Mouse (Mus musculus) testis, adult 2 months (tissue): ENCODE results near the gene Ahcy. TPM values are rescaled to one million over a fixed set of nuclear protein-coding genes. Genes with fewer than 3 reads are reported as not detected.
"Not testable (repeated sequence)": the region's sequence is repeated elsewhere in the genome, so short reads cannot be mapped to it uniquely, and the experiment has no call there.

Experiments
- H3K27ac ChIP-seq: fragments of 200-500 bp; 2 replicates; pipeline ENCODE4 v1.5.1; 2012; ENCODE audit warnings: low read depth, low read length; ENCODE audit not compliant: control insufficient read depth, insufficient read depth
- H3K27me3 ChIP-seq: fragments of 200-500 bp; 2 replicates; pipeline ENCODE4 v1.6.1; 2012; ENCODE audit warnings: mild to moderate bottlenecking, low read length, moderate library complexity; ENCODE audit not compliant: control insufficient read depth, insufficient read depth
- H3K36me3 ChIP-seq: fragments of 200-500 bp; 2 replicates; pipeline ENCODE4 v1.6.1; 2012; ENCODE audit warnings: mild to moderate bottlenecking, low read length; ENCODE audit not compliant: control insufficient read depth, insufficient read depth
- H3K4me1 ChIP-seq: fragments of 200-500 bp; 2 replicates; pipeline ENCODE4 v1.6.1; 2012; ENCODE audit warnings: low read length; ENCODE audit not compliant: control insufficient read depth, insufficient read depth
- H3K4me3 ChIP-seq: fragments of 200-500 bp; 2 replicates; pipeline ENCODE4 v1.5.1; 2012; ENCODE audit warnings: low read depth, mild to moderate bottlenecking, low read length, moderate library complexity, mixed read lengths; ENCODE audit not compliant: control insufficient read depth
- CTCF ChIP-seq: fragments of 200-500 bp; IDR thresholded peaks from 2 replicates; pipeline ENCODE4 v1.5.1; 2012; ENCODE audit warnings: low read depth, mild to moderate bottlenecking, inconsistent platforms, low read length, moderate library complexity; ENCODE audit not compliant: control insufficient read depth, insufficient read depth, insufficient replicate concordance
- POLR2A ChIP-seq: fragments of 200-500 bp; IDR thresholded peaks from 2 replicates; pipeline ENCODE4 v1.6.1; 2012; ENCODE audit warnings: low read depth, mild to moderate bottlenecking, inconsistent platforms, low read length, moderate library complexity; ENCODE audit not compliant: control insufficient read depth
- polyA plus RNA-seq: library from polyadenylated mRNA; depleted of rRNA; stranded (reverse); fragments of >200 nt; gene quantifications from 2 replicates; pipeline ENCODE4 v1.2.3, GENCODE M21; 2012

Ahcy gene
- polyA plus RNA-seq, 1 experiment: 28.3 TPM

DNA sequence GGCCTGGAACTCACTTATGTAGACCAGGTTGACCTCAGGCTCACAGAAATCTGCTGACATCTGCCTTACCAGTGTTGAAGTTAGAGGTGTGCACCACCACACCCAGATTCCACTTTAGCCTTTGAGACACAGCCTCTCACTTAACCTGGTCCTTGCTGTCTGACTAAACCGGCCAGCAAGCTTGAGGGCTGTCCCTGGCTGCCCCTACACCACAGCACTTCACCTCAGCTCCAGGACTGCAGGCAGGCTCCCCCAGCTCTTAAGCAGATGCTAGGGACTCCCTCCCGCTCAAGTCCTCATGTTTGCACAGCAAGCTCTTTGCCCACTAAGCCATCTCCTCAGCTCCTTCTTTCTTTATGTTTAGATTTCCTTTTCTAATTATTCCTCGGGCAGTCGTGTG, 34.3 kb downstream of the Ahcy start:
- Histone ChIP-seq H3K27me3 (no peaks in the 10 kb centered on the region), H3K4me3 (no peak overlapping the region), H3K27ac (no peak overlapping the region), H3K4me1 (no peaks in the 10 kb centered on the region), H3K36me3 (no peaks in the 10 kb centered on the region)
- no peak for TF ChIP-seq POLR2A

DNA sequence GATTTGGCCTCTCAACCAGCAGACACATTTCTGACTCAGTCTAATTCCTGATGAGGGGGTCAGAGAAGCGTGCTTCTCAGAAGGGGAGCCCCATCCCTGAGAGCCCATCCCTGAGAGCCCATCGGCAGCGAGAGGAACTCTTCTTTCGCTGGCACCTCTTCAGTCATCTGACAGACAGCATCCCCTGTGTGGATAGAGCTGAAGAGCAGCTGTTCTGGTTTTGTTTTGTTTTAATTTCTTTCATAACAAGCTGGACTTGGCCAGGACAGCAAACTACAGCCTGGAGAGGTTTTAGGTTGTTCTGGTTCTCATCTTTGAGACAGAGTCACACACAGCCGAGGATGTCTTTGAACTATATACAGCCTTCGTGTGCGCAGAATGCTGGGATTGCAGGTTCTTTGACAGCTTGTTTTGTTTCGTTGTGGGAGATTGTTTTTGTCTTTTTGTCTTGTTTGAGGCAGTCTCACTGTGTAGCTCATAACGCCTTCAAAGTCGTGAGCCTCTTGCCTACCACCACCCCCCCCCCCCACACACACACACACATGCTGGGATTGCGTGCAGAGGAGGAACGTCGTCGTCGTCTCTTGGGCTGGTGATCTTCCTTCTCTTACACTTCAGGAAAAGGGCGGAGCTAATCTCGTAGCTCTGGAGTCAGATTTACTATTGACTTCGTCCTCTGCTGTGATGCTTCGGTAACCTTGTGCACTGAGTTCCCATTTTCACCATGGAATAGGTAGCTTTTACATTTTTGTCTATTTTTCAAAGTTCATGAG, 41.2 kb downstream of the Ahcy start:
- no peak overlapping the region for H3K4me3 ChIP-seq
- H3K4me1 ChIP-seq: peaks cover 2% of the 10 kb centered on the region; the same call in 1 of the 2 replicates
- H3K36me3 ChIP-seq: no peaks in the 10 kb centered on the region
- no peaks in the 10 kb centered on the region for H3K27me3 ChIP-seq
- TF ChIP-seq CTCF: no peak
- TF ChIP-seq POLR2A: no peak
- H3K27ac ChIP-seq: no peak overlapping the region

DNA sequence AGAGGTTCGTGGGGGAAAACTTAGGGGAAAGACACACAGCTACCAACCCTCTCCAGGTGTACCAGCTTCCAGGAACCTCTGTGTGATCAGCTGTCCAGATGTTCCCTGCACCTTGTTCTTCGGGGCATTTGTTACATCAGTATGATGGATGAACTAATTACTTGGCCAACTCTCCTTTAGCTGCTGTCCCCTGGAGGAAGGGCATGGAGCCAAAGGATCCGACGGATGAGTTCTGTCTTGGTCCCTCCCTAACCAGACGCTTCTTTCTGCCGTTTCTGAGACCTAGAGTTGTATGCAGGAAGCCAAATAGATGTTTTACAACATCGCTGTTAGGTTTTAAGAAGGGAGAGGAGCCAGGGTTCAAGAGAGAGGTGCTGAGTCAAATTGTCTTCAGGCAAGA, 43.5 kb downstream of the Ahcy start:
- Histone ChIP-seq H3K4me1 (peaks cover 2% of the 10 kb centered on the region; the same call in 1 of the 2 replicates), H3K27ac (no peak overlapping the region), H3K4me3 (peak overlapping the region; percentile 33), H3K36me3 (no peaks in the 10 kb centered on the region), H3K27me3 (no peaks in the 10 kb centered on the region)
- TF ChIP-seq CTCF: no peak

DNA sequence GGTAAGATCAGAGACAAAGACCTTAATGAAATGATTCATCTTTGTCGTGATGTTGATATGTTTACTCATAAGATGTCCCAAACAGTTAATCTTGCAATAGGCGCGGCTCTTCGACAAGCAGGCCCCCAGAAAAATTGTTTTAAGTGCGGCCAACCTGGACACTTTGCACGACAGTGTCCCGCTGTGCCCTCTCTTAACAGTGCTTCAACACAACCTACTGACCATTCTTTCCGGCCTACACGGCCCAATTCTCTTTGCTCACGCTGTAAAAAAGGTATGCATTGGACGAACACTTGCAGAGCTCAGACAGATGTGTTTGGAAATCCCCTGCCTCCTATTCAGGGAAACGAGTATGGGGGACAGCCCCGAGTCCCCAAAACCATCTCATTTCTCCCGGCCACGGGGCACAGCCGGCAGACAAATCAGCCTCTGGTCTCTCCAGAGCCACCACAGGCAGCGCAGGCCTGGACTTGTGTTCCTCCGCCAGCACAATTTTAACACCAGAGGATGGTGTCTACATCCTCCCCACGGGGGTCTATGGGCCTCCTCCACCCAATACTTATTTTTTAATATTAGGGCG, 54.0 kb downstream of the Ahcy start:
- H3K27ac ChIP-seq: peak overlapping the region; percentile 76

DNA sequence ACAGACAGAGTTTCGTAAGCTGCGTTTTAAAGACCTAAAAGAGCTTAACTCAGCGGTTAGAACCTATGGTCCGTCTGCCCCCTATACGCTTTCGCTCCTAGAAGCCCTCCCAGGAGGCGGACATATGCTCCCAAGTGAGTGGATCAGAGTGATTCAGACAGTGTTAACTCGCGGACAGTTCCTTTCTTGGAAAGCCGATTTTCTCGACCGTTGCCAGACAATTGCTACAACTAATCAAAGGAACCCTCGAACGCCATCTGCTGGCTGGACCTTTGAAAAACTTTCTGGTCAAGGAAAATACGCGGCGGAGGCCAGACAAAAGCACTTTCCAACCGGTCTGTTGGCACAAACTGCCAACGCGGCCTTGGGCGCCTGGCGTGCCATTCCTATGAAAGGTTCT, 54.6 kb downstream of the Ahcy start:
- Histone ChIP-seq H3K4me1 (peaks cover 4% of the 10 kb centered on the region), H3K27me3 (no peaks in the 10 kb centered on the region), H3K27ac (peak overlapping the region; percentile 76), H3K4me3 (peak overlapping the region; percentile 79), H3K36me3 (no peaks in the 10 kb centered on the region)
- TF ChIP-seq CTCF (peak; percentile 48; the same call in 1 of the 2 replicates), POLR2A (peak; percentile 44; the same call in 1 of the 2 replicates)

More for the DNA sequence above, 54.0 kb downstream of the Ahcy start:
- H3K27me3 ChIP-seq, H3K36me3 ChIP-seq, H3K4me3 ChIP-seq, H3K4me1 ChIP-seq: not testable (repeated sequence)

DNA sequence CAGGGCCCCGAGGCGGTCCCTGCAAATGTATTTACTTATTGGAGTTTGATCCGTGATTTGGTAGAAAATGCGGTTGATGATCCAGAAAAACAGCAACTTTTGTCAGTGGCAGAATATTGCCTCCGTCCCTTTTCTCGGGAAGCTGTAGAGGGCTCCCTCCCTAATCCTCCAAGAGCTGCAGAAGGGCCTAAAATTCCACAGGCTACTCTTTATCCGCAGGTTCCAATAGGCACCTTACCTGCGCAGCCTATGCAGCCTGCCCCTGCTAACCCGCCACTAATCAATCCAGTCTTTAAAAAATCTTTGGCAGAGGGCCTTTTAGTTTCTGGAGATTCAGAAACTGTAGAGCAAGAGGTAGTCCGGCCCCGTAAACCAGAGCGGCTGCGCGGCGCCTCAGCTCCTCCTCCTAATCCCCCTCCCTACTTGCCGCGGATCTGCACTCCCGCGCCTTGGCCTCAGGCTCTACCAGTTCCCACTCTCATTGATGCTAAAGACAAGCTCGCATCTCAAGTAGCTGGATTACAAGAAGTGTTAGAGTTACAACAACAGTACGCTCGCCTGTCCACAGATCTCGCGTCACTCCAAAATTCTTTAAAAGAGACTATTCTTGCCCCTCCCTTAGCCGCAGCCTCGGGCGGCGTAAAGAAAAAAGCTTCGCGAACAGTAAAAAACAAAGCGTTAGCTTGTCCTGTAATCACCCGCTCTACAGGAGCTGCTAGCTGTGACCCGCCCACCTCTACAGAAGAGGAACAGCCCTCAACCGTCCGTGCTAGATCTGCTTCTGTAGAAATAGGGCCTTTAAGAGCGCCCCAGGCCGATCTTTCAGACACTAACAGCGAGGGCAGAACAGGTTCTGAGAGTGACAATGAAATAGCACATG, 55.3 kb downstream of the Ahcy start:
- TF ChIP-seq POLR2A: peak; percentile 71
- no peak for TF ChIP-seq CTCF
- H3K4me3 ChIP-seq: peak overlapping the region; percentile 79
- H3K27me3 ChIP-seq: no peaks in the 10 kb centered on the region
- H3K4me1 ChIP-seq: peaks cover 4% of the 10 kb centered on the region
- H3K36me3 ChIP-seq: no peaks in the 10 kb centered on the region
- H3K27ac ChIP-seq: peak overlapping the region; percentile 76

DNA sequence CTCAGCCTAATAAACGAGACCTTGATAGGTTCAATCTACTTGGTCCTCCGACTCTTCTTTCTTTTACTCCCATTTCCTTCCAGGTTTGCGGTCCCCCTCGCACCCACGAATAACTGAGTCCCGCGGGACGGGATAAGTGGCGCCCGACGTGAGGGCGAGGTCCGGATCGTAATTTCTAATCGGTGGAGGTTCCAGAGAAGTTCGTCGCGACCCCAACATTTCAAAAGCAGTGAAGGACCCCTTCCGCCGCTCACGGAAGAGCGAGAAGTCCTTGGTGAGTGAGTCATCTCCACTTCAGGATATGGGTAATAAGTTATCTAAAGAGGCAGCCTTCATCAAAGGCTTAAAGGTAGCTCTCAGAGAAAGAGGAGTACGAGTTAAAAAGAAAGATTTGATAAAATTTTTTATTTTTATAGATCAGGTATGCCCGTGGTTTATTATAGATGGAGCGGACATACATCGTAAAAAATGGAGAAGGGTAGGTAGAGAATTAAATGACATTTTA, 56.0 kb downstream of the Ahcy start, which contains the start of gene Gm14226:
Gene Gm14226 (plus strand): TSS at position 16 of the 505 bp plus-strand sequence.
- H3K27me3 ChIP-seq, H3K36me3 ChIP-seq, H3K4me1 ChIP-seq: not testable (repeated sequence)
- H3K27ac ChIP-seq: peak within 1 kb of the TSS; percentile 76
- H3K4me3 ChIP-seq: peak within 1 kb of the TSS; percentile 79

DNA sequence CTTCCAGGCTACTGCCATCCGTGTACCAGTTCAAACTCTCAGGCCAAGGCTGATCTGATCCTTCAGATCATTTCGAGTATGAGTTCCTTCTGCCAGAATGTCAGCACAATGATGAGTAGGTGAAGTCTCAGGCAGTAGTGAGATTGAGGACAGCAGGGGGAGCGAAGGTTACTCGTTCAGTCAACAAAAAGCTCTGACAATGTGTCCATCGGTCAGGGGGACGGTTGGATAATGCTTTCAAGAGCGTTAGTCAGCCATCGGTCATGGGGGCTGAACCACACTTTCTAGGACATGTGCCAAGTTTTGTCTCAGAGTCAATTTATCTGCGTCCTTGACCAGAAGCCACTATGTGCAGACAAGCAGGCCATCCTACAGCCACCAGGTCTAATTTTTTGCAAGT, 57.5 kb downstream of the Ahcy start:
- H3K27ac ChIP-seq, H3K4me3 ChIP-seq, H3K27me3 ChIP-seq, H3K36me3 ChIP-seq, H3K4me1 ChIP-seq: not testable (repeated sequence)
